Mouse (Mus musculus): ENCODE results near the gene Ddo. TPM values are rescaled to one million over a fixed set of nuclear protein-coding genes. Genes with fewer than 3 reads are reported as not detected.

Gene Ddo
- polyA plus RNA-seq (2015; fragmentation: Nextera tagmentation; extraction: Ambion mirVana): 0.69 and 1.5 TPM in 2 replicates

DNA sequence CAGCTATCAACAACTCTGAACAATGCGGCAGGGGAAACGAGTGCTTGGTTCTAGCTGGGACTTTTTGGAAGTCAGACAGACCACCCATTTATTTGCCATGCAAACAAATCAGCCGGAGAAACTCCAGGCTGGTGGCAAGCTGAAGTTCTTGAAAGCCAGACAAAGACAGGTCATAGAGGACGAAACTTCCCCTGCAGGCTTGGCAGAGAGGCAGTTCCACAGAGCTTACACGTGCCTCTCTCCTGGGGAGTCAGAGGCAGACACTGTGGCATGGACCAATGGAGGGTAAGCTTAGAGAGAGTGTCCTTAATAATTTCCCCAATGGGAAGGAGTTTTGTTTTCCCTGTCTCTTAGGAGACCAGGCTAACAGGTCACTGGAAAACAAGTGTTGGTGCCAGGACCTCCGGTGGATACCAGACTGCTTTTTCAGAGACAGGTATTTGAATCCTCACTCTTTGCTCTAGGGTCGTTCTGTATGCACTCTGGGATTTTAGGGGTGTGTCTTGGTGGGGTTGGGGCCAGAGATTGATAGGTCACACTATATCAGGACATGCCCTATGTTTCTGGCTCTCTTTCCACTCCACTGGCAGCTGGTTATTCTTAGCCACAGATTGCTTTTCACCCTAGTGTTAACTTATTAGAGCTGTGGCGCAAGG lies at the start of gene Ddo:
Gene Ddo, plus strand, starts transcription at position 356 of the 656 bp plus-strand sequence.
- Histone ChIP-seq H3K4me1 (replicated peaks) (peaks cover 5% of the 10 kb centered on the region; the same call in 1 of the 2 replicates), H3K4me3 (no peak within 1 kb of the TSS), H3K9me3 (0 out of 2 replicates have a peak, but pooled peaks cover 3% of the 10 kb centered on the region), H3K9ac (no peak within 1 kb of the TSS), H3K4me2 (no peak within 1 kb of the TSS), H3K27ac (no peak within 1 kb of the TSS), H3K27me3 (no peaks in the 10 kb centered on the region), H3K36me3 (no peaks in the 10 kb centered on the region)
- ATAC-seq (ENCODE audit: low FRiP score): no peak
- 69% methylated on average over 8 of the region's 8 CpGs for WGBS

DNA sequence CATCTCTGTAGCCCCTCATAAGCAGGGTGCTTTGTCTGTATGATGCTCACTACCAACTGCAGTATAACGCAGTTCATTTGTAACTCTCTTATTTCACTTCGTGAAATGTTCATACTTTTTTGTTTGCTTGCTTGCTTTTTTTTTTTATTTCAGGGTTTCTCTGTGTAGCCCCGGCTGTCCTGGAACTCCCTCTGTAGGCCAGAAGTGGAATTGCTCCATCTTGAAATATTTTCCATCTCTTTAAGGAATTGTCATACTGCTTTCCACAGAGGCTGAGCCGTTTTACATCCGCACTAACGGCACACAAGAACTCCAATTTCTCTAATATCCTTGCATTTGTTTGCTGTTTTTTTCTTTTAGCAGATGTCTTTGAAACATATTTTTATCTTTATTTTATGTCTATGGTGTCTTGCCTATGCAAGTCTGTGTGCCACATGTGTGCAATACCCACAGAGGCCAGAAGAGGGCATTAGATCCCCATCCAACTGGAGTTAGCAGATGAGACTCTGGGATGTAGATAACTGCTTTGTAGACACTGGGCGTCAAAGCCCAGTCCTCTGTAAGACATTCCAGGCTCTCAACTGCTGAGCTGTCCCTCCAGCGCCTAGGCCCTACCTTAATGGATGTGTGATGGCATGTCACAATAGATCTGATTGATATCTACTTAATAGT lies 46.1 kb upstream of the Ddo start:
- H3K27ac ChIP-seq: no peak overlapping the region
- no peaks in the 10 kb centered on the region for H3K36me3 ChIP-seq
- ATAC-seq (ENCODE audit: low FRiP score): no peak
- H3K9ac ChIP-seq: no peak overlapping the region
- H3K27me3 ChIP-seq: no peaks in the 10 kb centered on the region
- no peak overlapping the region for H3K4me3 ChIP-seq
- no peak overlapping the region for H3K4me2 ChIP-seq
- H3K4me1 ChIP-seq (replicated peaks): no peaks in the 10 kb centered on the region
- WGBS: 86% methylated on average over 8 of the region's 8 CpGs
- peaks cover 3% of the 10 kb centered on the region; the same call in 1 of the 2 replicates for H3K9me3 ChIP-seq

DNA sequence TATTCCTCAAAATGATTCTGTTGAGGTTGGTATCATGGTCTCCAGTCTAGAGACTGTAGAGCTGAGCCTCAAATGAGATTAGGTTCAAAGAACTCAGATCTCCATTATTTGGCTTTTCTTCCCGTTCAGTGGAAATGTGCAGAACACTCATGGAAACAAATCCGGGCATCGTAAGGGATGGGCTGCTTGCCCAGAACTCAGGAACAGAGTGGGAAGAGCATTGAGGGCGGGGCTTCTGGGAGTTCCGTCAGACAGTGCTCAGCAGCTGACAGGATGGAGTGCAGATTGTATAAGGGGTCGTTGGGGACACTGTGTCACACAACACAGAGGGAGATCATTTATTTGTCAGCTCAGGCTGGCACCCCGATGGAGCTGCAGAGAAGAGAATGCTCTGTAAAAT lies 37.6 kb upstream of the Ddo start:
- Histone ChIP-seq H3K4me1 (replicated peaks) (no peaks in the 10 kb centered on the region), H3K36me3 (no peaks in the 10 kb centered on the region), H3K9ac (no peak overlapping the region), H3K9me3 (no peaks in the 10 kb centered on the region), H3K27ac (no peak overlapping the region), H3K27me3 (no peaks in the 10 kb centered on the region), H3K4me2 (no peak overlapping the region), H3K4me3 (no peak overlapping the region)
- 75% methylated on average over 7 of the region's 7 CpGs for WGBS
- no peak for ATAC-seq (ENCODE audit: low FRiP score)

DNA sequence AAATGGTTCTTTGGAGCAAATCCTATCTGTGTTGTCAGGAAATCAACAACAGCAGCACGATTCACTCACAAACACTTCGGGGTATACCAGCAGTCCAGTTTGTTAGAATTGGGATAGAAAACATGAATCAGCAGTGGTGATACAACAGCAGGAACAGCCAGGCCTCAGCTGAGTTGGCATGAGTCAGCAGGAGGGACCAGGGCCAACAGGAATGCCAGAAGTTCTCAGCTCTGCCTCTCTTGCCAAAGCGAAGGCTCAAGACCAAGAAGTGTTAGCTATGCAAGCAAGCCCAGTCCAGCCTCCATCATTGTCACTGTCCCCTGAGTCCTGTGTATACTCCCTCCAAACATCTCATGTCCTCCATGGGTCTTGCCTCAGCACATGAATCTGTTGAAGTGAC lies 32.6 kb upstream of the Ddo start:
- Histone ChIP-seq H3K4me1 (replicated peaks) (no peaks in the 10 kb centered on the region), H3K9ac (no peak overlapping the region), H3K4me3 (no peak overlapping the region), H3K27ac (no peak overlapping the region), H3K36me3 (no peaks in the 10 kb centered on the region), H3K9me3 (no peaks in the 10 kb centered on the region), H3K4me2 (no peak overlapping the region), H3K27me3 (no peaks in the 10 kb centered on the region)
- no peak for ATAC-seq (ENCODE audit: low FRiP score)
- 93% methylated on average over 3 of the region's 3 CpGs for WGBS

DNA sequence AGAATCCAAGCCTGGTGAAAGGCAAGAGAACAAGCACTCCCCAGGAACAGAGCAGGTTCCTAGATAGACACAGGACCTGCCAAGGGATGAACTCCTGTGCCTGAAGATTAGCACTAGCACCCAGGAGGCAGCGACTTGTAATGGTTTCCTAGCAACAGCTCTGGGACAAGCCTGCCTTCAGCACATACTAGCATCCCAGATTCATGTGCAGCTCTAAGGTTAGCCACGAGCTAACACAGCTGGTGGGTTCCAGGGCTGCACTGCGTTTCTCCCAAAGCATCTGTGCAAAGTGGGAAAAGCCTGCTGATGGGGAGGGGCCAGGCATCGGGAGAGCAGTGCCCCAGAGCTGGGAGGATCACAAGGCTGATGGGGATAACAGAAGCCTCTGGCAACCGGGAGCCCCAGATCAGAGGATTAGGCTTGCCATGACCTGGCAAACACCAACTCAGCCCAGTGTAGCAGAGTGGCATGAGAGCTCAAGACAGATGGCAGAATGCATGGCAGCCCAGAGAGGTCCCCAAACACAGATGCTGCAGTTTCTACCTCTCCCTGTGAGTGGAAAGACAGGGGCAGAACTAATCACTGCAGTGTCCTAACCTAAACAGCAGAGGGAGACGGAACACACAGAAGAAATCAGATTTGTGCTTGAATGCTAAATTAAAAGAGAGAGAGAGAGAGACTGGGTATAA lies 25.0 kb upstream of the Ddo start:
- ATAC-seq (ENCODE audit: low FRiP score): no peak
- peaks cover 13% of the 10 kb centered on the region; the same call in 1 of the 2 replicates for H3K9me3 ChIP-seq
- H3K9ac ChIP-seq: no peak overlapping the region
- no peak overlapping the region for H3K27ac ChIP-seq
- H3K4me2 ChIP-seq: no peak overlapping the region
- no peaks in the 10 kb centered on the region for H3K4me1 ChIP-seq (replicated peaks)
- WGBS: 63% methylated on average over 6 of the region's 6 CpGs
- no peaks in the 10 kb centered on the region for H3K36me3 ChIP-seq
- no peak overlapping the region for H3K4me3 ChIP-seq
- H3K27me3 ChIP-seq: no peaks in the 10 kb centered on the region

DNA sequence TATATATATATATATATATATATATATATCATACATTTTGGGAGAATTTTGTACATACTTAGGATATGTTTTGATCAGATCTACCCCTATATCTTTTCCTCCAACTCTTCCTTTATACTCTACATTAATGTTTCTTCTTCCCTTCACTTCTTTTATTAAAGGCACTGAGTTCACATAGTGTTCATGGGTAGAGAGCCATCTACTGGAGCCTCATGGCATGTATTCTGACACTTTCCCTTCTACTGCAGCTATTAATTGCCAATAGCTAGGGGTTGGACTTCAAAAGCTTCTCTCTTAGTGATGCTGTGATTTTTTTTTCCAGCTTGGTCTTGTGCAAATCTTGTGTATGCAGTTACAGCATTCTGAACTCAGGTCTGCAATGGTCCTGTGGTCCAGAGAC lies 11.8 kb upstream of the Ddo start:
- H3K4me2 ChIP-seq: no peak overlapping the region
- ATAC-seq (ENCODE audit: low FRiP score): no peak

DNA sequence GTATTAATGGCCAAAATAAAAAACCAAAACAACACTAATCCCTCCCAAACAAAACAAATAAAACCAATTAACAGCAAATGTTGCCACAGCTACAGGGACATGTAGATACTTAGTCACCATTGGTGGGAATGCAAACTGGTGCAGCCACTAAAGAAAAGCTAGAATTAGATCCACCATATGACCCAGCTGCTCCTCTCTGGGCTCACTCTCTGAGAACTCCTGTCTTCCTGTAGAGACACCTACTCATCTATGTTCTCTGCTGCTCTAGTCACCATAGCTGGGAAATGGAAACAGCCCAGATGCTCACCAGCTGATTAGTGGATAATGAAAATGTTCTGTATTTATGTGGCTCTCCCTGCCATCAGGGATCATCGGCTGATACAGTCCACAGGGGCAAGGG lies 10.1 kb upstream of the Ddo start:
- no peaks in the 10 kb centered on the region for H3K4me1 ChIP-seq (replicated peaks)
- no peak overlapping the region for H3K4me2 ChIP-seq
- WGBS: 90% methylated on average over 1 of the region's 1 CpGs
- H3K9ac ChIP-seq: no peak overlapping the region
- no peak overlapping the region for H3K27ac ChIP-seq
- no peak for ATAC-seq (ENCODE audit: low FRiP score)
- H3K4me3 ChIP-seq: no peak overlapping the region
- no peaks in the 10 kb centered on the region for H3K27me3 ChIP-seq
- no peaks in the 10 kb centered on the region for H3K9me3 ChIP-seq
- H3K36me3 ChIP-seq: no peaks in the 10 kb centered on the region

More for the DNA sequence above, 11.8 kb upstream of the Ddo start:
- Histone ChIP-seq H3K36me3 (no peaks in the 10 kb centered on the region), H3K27ac (no peak overlapping the region), H3K4me1 (replicated peaks) (no peaks in the 10 kb centered on the region), H3K4me3 (no peak overlapping the region), H3K9ac (no peak overlapping the region), H3K27me3 (no peaks in the 10 kb centered on the region), H3K9me3 (no peaks in the 10 kb centered on the region)

DNA sequence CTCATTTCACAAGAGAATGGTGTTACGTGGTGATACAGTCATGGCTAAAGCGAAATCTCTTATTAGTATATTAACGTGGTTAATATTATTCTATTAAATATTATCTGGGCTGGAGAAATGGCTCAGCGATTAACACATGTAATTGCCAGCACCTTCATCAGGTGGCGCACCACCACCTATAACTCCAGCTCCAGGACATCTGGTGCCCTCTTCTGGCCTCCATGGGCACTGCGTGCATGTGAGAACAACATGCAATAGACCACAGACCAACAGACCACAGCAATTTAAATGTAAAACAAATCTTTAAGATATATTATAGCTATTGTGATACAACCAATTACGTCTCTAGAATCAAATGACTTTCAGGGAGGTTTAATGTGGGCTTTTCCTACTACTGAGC lies 671 bp upstream of the Ddo start:
- no peaks in the 10 kb centered on the region for H3K36me3 ChIP-seq
- WGBS: 71% methylated on average over 7 of the region's 7 CpGs
- no peak overlapping the region for H3K27ac ChIP-seq
- peaks cover 5% of the 10 kb centered on the region; the same call in 1 of the 2 replicates for H3K4me1 ChIP-seq (replicated peaks)
- H3K9ac ChIP-seq: no peak overlapping the region
- 0 out of 2 replicates have a peak, but pooled peaks cover 3% of the 10 kb centered on the region for H3K9me3 ChIP-seq
- no peak overlapping the region for H3K4me3 ChIP-seq
- no peaks in the 10 kb centered on the region for H3K27me3 ChIP-seq
- ATAC-seq (ENCODE audit: low FRiP score): no peak
- H3K4me2 ChIP-seq: no peak overlapping the region

DNA sequence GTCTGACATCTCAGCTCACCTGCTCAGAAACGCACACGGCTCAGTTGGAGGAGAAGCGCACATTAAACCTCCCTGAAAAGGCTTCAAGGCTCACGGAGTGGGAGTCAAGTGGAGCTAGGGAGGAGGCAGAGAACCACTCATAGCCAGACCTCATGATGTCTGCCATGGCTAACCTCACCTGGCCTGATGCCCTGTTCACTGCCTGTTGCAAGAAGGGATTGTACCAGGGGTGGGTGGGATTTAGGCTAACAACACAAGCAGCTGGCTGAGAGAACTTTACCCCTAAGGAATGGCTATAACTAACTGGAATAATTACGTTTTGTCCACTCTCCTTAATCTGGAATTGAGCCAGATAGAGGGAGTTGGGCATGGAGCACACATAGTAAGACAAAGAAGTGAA lies 646 bp downstream of the Ddo start:
- Histone ChIP-seq H3K27me3 (no peaks in the 10 kb centered on the region), H3K27ac (no peak overlapping the region), H3K4me2 (no peak overlapping the region), H3K36me3 (no peaks in the 10 kb centered on the region), H3K9ac (no peak overlapping the region), H3K9me3 (0 out of 2 replicates have a peak, but pooled peaks cover 3% of the 10 kb centered on the region), H3K4me1 (replicated peaks) (peaks cover 5% of the 10 kb centered on the region; the same call in 1 of the 2 replicates), H3K4me3 (no peak overlapping the region)
- WGBS: 80% methylated on average over 5 of the region's 5 CpGs
- ATAC-seq (ENCODE audit: low FRiP score): no peak

DNA sequence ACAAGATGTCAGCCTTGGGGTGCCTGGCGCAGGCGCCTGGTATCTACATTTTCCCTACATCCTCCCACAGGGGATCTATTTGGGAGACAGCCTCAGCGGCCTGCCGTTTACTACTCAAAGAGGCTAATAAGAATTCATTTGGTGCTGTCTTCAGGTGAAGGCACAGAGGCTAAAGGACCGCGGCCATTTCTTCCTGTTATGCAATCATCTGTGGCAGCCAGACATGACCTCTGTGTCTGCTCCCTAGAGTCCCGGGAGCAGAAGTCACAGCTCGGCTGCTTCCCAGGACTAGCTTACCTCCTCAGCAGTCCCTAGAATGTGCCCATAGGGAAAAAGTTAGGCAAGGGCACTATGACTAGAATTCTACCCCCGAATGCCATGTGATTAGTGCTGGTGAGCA lies 1.1 kb downstream of the Ddo start:
- peaks cover 5% of the 10 kb centered on the region; the same call in 1 of the 2 replicates for H3K4me1 ChIP-seq (replicated peaks)

DNA sequence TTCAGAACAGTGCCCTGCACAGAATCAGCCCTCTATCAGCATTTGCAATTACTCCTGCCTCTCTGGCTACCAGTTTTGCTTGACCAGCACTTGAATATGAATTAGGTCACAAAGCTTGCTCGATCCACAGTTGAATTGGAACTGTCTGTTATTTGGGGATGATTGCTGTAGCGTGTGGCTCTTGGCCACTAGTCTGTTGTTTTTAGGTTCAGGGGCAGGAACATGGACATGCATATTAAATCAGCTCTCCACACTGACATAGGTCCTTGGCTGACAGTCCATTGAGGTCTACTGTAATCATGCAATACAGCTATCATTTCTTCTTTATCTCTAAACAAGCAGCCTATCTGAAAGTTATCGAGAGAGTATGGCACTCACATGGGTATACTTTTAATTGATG lies 2.3 kb downstream of the Ddo start:
- H3K9me3 ChIP-seq: 0 out of 2 replicates have a peak, but pooled peaks cover 3% of the 10 kb centered on the region
- no peaks in the 10 kb centered on the region for H3K36me3 ChIP-seq
- no peak overlapping the region for H3K4me2 ChIP-seq
- peaks cover 5% of the 10 kb centered on the region; the same call in 1 of the 2 replicates for H3K4me1 ChIP-seq (replicated peaks)
- no peak overlapping the region for H3K27ac ChIP-seq
- H3K4me3 ChIP-seq: no peak overlapping the region
- no peaks in the 10 kb centered on the region for H3K27me3 ChIP-seq
- no peak for ATAC-seq (ENCODE audit: low FRiP score)
- 73% methylated on average over 3 of the region's 3 CpGs for WGBS
- H3K9ac ChIP-seq: no peak overlapping the region

More for the DNA sequence above, 1.1 kb downstream of the Ddo start:
- 79% methylated on average over 9 of the region's 9 CpGs for WGBS
- Histone ChIP-seq H3K27ac (no peak overlapping the region), H3K36me3 (no peaks in the 10 kb centered on the region), H3K4me2 (no peak overlapping the region), H3K9me3 (0 out of 2 replicates have a peak, but pooled peaks cover 3% of the 10 kb centered on the region), H3K27me3 (no peaks in the 10 kb centered on the region), H3K9ac (no peak overlapping the region), H3K4me3 (no peak overlapping the region)
- ATAC-seq (ENCODE audit: low FRiP score): no peak

DNA sequence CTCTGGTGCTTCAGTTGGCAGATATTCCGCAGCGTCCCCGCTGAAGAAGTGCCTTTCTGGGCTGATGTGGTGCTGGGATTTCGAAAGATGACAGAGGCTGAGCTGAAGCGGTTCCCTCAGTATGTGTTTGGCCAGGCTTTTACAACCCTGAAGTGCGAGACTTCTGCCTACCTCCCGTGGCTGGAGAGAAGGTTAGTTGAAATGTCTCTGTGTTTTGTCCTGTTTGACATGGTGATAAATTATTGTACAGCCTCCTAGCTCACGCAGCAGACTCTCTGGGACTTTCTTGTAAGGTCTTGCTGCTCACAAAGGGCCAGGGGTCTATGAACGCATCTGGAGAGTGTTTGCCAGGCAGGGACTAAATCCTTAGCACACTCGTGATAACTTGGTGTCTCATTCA lies 7.5 kb downstream of the Ddo start:
- 47% methylated on average over 10 of the region's 10 CpGs for WGBS
- Histone ChIP-seq H3K27ac (no peak overlapping the region), H3K27me3 (0 out of 2 replicates have a peak, but pooled peaks cover 4% of the 10 kb centered on the region), H3K36me3 (no peaks in the 10 kb centered on the region), H3K4me1 (replicated peaks) (peaks cover 18% of the 10 kb centered on the region), H3K9ac (no peak overlapping the region), H3K4me3 (no peak overlapping the region), H3K9me3 (no peaks in the 10 kb centered on the region), H3K4me2 (no peak overlapping the region)
- ATAC-seq (ENCODE audit: low FRiP score): no peak

Measured in hindbrain, embryonic 13.5 days (tissue).